Mouse (Mus musculus) CH12.LX (cell line): ENCODE measurements around the gene Cdkn2aip. TPM values are rescaled to one million over a fixed set of nuclear protein-coding genes. Genes with fewer than 3 reads are reported as not detected.

Source experiments
- DNase-seq: peaks from one replicate; pipeline ENCODE4 v3.0.0-alpha.2; 2013; ENCODE audit errors: extremely low read depth
- H3K27ac ChIP-seq: 2 replicates; pipeline ENCODE4 v1.5.1; 2012; ENCODE audit warnings: low read depth, mild to moderate bottlenecking, control low read depth, moderate library complexity; ENCODE audit not compliant: insufficient read depth
- H3K27me3 ChIP-seq: replicated peaks from 2 replicates; pipeline ENCODE3; 2012; ENCODE audit warnings: inconsistent platforms
- H3K36me3 ChIP-seq, 2 experiments: replicated peaks in 1 of 2; 2 replicates each; pipeline versions ENCODE3 to v1.6.1; 2012; ENCODE audit warnings: inconsistent platforms in 1 of 2, low read length in 1 of 2, mild to moderate bottlenecking in 1 of 2, mixed read lengths in 1 of 2, moderate library complexity in 1 of 2; ENCODE audit not compliant: control insufficient read depth in 1 of 2, insufficient read depth in 1 of 2
- H3K4me1 ChIP-seq, 2 experiments: 2 replicates each; pipeline ENCODE4 v1.6.1; 2012; ENCODE audit warnings: inconsistent platforms in 1 of 2, moderate library complexity in 1 of 2; ENCODE audit not compliant: insufficient read depth in 2 of 2, control insufficient read depth in 1 of 2
- H3K4me2 ChIP-seq: 2 replicates; pipeline ENCODE4 v1.6.1; 2012; ENCODE audit warnings: low read depth, mild to moderate bottlenecking, control low read depth; ENCODE audit not compliant: poor library complexity, insufficient read depth, severe bottlenecking
- H3K4me3 ChIP-seq, 3 experiments: fragments of 150-350 bp in 1 of 3; sonication (generic) in 1 of 3; replicated peaks in 1 of 3; 2 replicates each; pipeline versions ENCODE3 to v1.5.1; 2011 to 2012; ENCODE audit warnings: low read depth in 2 of 3, low read length in 2 of 3, mild to moderate bottlenecking in 2 of 3, moderate library complexity in 2 of 3, control low read depth in 1 of 3, improper control_type of control experiment in 1 of 3, inconsistent platforms in 1 of 3, mixed read lengths in 1 of 3; ENCODE audit not compliant: poor library complexity in 1 of 3
- H3K79me2 ChIP-seq: replicated peaks from 2 replicates; pipeline ENCODE4 v1.6.1; 2012; ENCODE audit warnings: mild to moderate bottlenecking, moderate library complexity; ENCODE audit not compliant: control insufficient read depth, poor library complexity, insufficient read depth, severe bottlenecking; ENCODE audit errors: extremely low read depth
- H3K9ac ChIP-seq: 2 replicates; pipeline ENCODE4 v1.6.1; 2012; ENCODE audit warnings: low read depth, mild to moderate bottlenecking, control low read depth, moderate library complexity; ENCODE audit not compliant: insufficient read depth
- H3K9me3 ChIP-seq: replicated peaks from 2 replicates; pipeline ENCODE3; 2012; ENCODE audit warnings: low read length, inconsistent platforms, mixed read lengths
- BHLHE40 ChIP-seq: IDR thresholded peaks from 2 replicates; pipeline ENCODE4 v1.6.1; 2011; ENCODE audit warnings: mild to moderate bottlenecking, low read depth, low read length, improper control_type of control experiment
- CHD1 ChIP-seq: IDR thresholded peaks from 2 replicates; pipeline ENCODE4 v1.6.1; 2012; ENCODE audit warnings: low read depth, low read length, improper control_type of control experiment, inconsistent platforms
- CTCF ChIP-seq, 2 experiments: IDR thresholded peaks in 1 of 2; conservative IDR thresholded peaks in 1 of 2; 2 replicates each; pipeline ENCODE4 v1.5.1; 2011 to 2012; ENCODE audit warnings: low read depth in 2 of 2, low read length in 2 of 2, improper control_type of control experiment in 1 of 2, inconsistent platforms in 1 of 2, mild to moderate bottlenecking in 1 of 2, moderate library complexity in 1 of 2
- EP300 ChIP-seq: IDR thresholded peaks from 2 replicates; pipeline ENCODE4 v1.6.1; 2011; ENCODE audit warnings: low read length, improper control_type of control experiment
- ETS1 ChIP-seq: conservative IDR thresholded peaks from 2 replicates; pipeline ENCODE4 v1.6.1; 2012; ENCODE audit warnings: low read depth, mild to moderate bottlenecking, inconsistent platforms, low read length, improper control_type of control experiment, moderate library complexity
- GABPA ChIP-seq: IDR thresholded peaks from 2 replicates; pipeline ENCODE4 v1.6.1; 2012; ENCODE audit warnings: low read depth, low read length, improper control_type of control experiment, inconsistent platforms; ENCODE audit not compliant: insufficient replicate concordance
- HCFC1 ChIP-seq: IDR thresholded peaks from 2 replicates; pipeline ENCODE4 v1.6.1; 2012; ENCODE audit warnings: low read depth, mild to moderate bottlenecking, inconsistent platforms, low read length, improper control_type of control experiment
- IRF4 ChIP-seq: IDR thresholded peaks from 2 replicates; pipeline ENCODE4 v1.6.1; 2014; ENCODE audit warnings: low read depth, mild to moderate bottlenecking, inconsistent platforms, low read length, improper control_type of control experiment
- JUN ChIP-seq: IDR thresholded peaks from 2 replicates; pipeline ENCODE4 v1.6.1; 2011; ENCODE audit warnings: low read depth, mild to moderate bottlenecking, low read length, improper control_type of control experiment, moderate library complexity; ENCODE audit not compliant: insufficient read depth
- JUND ChIP-seq: conservative IDR thresholded peaks from 2 replicates; pipeline ENCODE4 v1.6.1; 2011; ENCODE audit warnings: low read depth, low read length, improper control_type of control experiment
- KAT2A ChIP-seq: IDR thresholded peaks from 2 replicates; pipeline ENCODE4 v1.6.1; 2012; ENCODE audit warnings: low read length, improper control_type of control experiment, inconsistent platforms; ENCODE audit not compliant: insufficient replicate concordance
- MAFK ChIP-seq: IDR thresholded peaks from 2 replicates; pipeline ENCODE4 v1.6.1; 2011; ENCODE audit warnings: low read length, improper control_type of control experiment; ENCODE audit not compliant: insufficient replicate concordance
- MAX ChIP-seq: IDR thresholded peaks from 2 replicates; pipeline ENCODE4 v1.6.1; 2011; ENCODE audit warnings: low read length, improper control_type of control experiment
- MEF2A ChIP-seq: IDR thresholded peaks from 2 replicates; pipeline ENCODE4 v1.6.1; 2014; ENCODE audit warnings: low read depth, mild to moderate bottlenecking, inconsistent platforms, low read length, improper control_type of control experiment, borderline replicate concordance
- NELFE ChIP-seq: IDR thresholded peaks from 2 replicates; pipeline ENCODE4 v1.6.1; 2011; ENCODE audit warnings: low read depth, low read length, improper control_type of control experiment
- NRF1 ChIP-seq: IDR thresholded peaks from 2 replicates; pipeline ENCODE4 v1.6.1; 2014; ENCODE audit warnings: low read depth, mild to moderate bottlenecking, inconsistent platforms, low read length, improper control_type of control experiment, moderate library complexity
- POLR2AphosphoS2 ChIP-seq: IDR thresholded peaks from 2 replicates; pipeline ENCODE4 v1.6.1; 2011; ENCODE audit warnings: low read depth, low read length, improper control_type of control experiment
- RAD21 ChIP-seq: IDR thresholded peaks from 2 replicates; pipeline ENCODE4 v1.6.1; 2011; ENCODE audit warnings: low read depth, mild to moderate bottlenecking, low read length, improper control_type of control experiment, moderate library complexity
- RCOR1 ChIP-seq: conservative IDR thresholded peaks from 2 replicates; pipeline ENCODE4 v1.6.1; 2012; ENCODE audit warnings: low read depth, mild to moderate bottlenecking, inconsistent platforms, low read length, improper control_type of control experiment
- SIN3A ChIP-seq: IDR thresholded peaks from 2 replicates; pipeline ENCODE4 v1.6.1; 2012; ENCODE audit warnings: low read length, improper control_type of control experiment, inconsistent platforms
- SMC3 ChIP-seq: IDR thresholded peaks from 2 replicates; pipeline ENCODE4 v1.6.1; 2011; ENCODE audit warnings: low read depth, low read length, improper control_type of control experiment
- TBP ChIP-seq: conservative IDR thresholded peaks from 2 replicates; pipeline ENCODE4 v1.6.1; 2011; ENCODE audit warnings: low read depth, low read length, improper control_type of control experiment
- UBTF ChIP-seq: IDR thresholded peaks from 2 replicates; pipeline ENCODE4 v1.6.1; 2012; ENCODE audit warnings: low read depth, mild to moderate bottlenecking, inconsistent platforms, low read length, improper control_type of control experiment, moderate library complexity
- USF1 ChIP-seq: IDR thresholded peaks from 2 replicates; pipeline ENCODE4 v1.6.1; 2014; ENCODE audit warnings: low read depth, mild to moderate bottlenecking, inconsistent platforms, low read length, improper control_type of control experiment
- USF2 ChIP-seq: conservative IDR thresholded peaks from 2 replicates; pipeline ENCODE4 v1.6.1; 2011; ENCODE audit warnings: low read depth, low read length, improper control_type of control experiment
- ZKSCAN1 ChIP-seq: IDR thresholded peaks from 2 replicates; pipeline ENCODE4 v1.6.1; 2012; ENCODE audit warnings: low read depth, inconsistent platforms, low read length, improper control_type of control experiment, borderline replicate concordance
- dilution Hi-C: fragments of 300-500 bp; cut with MboI; formaldehyde crosslinking; loops from 2 replicates; pipeline ENCODE4 v1.14.3; 2020; ENCODE audit warnings: low sequenced_read_pairs; ENCODE audit not compliant: extremely low pct_unique_long_range_greater_than_20kb, extremely low pct_ligation_motif_present
- in situ Hi-C: fragments of 300-500 bp; cut with MboI; formaldehyde crosslinking; loops from 3 replicates; pipeline ENCODE4 v1.14.3; 2019; ENCODE audit warnings: low sequenced_read_pairs, low pct_ligation_motif_present, low pct_unique_long_range_greater_than_20kb, mixed read lengths
- polyA plus RNA-seq: library from polyadenylated mRNA; unstranded; fragments of >175 nt; gene quantifications from 2 replicates; pipeline ENCODE4 v1.2.1, GENCODE M21; 2012; ENCODE audit warnings: low read depth; ENCODE audit not compliant: insufficient read length
- total RNA-seq, 2 experiments: library from RNA; depleted of rRNA; stranded (reverse); fragments of 300-350 nt in 1 of 2; fragments of >200 nt in 1 of 2; gene quantifications; 2 replicates each; pipeline ENCODE4 v1.2.3; 2012 to 2014

The Cdkn2aip gene
- total and polyA plus RNA-seq, 3 experiments, result 7.1 to 15.5 (median 8.7) TPM

- TF ChIP-seq MEF2A (no peak), JUN (no peak), EP300 (no peak), MAX (no peak), USF1 (no peak), MAFK (no peak)
- TF ChIP-seq, all 38 proteins: peak for 0
- dilution Hi-C loops, result no loop called here
- no peak overlapping the region for H3K4me2 ChIP-seq
- peaks cover 0 to 4% of the 10 kb centered on the region in 2 experiments; a peak in 2 of 4 replicates for H3K4me1 ChIP-seq
- no peak overlapping the region for H3K27ac ChIP-seq
- H3K79me2 ChIP-seq, result no peaks in the 10 kb centered on the region
- in situ Hi-C loops, result no loop called here
- no peak for DNase-seq
- H3K27me3 ChIP-seq, result no peaks in the 10 kb centered on the region
- no peak overlapping the region for H3K4me3 ChIP-seq
- H3K36me3 ChIP-seq, result peaks cover 2 to 21% of the 10 kb centered on the region in 2 experiments
- no peak overlapping the region for H3K9ac ChIP-seq
- no peaks in the 10 kb centered on the region for H3K9me3 ChIP-seq
Measured at GRCm38 (mm10) chr8:47663201-47663600, 50.5 kb downstream of the Cdkn2aip start.

GRCm38 (mm10) chr8:47662716-47663115 is 51.0 kb downstream of the Cdkn2aip start:
- in situ Hi-C loops, result no loop called here
- dilution Hi-C loops, result no loop called here
- no peak overlapping the region for H3K4me2 ChIP-seq

GRCm38 (mm10) chr8:47660394-47660793 is 53.3 kb downstream of the Cdkn2aip start:
- peaks cover 0 to 5% of the 10 kb centered on the region in 2 experiments for H3K36me3 ChIP-seq
- no peaks in the 10 kb centered on the region for H3K79me2 ChIP-seq
- H3K4me3 ChIP-seq, result no peak overlapping the region
- no peak overlapping the region for H3K9ac ChIP-seq
- TF ChIP-seq MEF2A (no peak), UBTF (no peak), USF1 (no peak), ZKSCAN1 (no peak), HCFC1 (no peak), CTCF (conservative IDR thresholded peaks at IDR 0.05 in 1 of 2, IDR thresholded peaks at IDR 0.05 in 1 of 2; ENCODE audit: low read depth in 2 of 2, low read length in 2 of 2) (no peak), NRF1 (no peak), EP300 (no peak), RAD21 (no peak), CHD1 (no peak), KAT2A (no peak)
- no peak overlapping the region for H3K27ac ChIP-seq
- H3K4me1 ChIP-seq, result no peaks in the 10 kb centered on the region; a peak in 1 of 4 replicates
- dilution Hi-C loops, result no loop called here
- DNase-seq, result no peak
- no peak overlapping the region for H3K4me2 ChIP-seq
- H3K9me3 ChIP-seq, result no peaks in the 10 kb centered on the region
- in situ Hi-C loops, result no loop called here
- no peaks in the 10 kb centered on the region for H3K27me3 ChIP-seq

More at GRCm38 (mm10) chr8:47662716-47663115, 51.0 kb downstream of the Cdkn2aip start:
- no peak for DNase-seq
- H3K27ac ChIP-seq, result no peak overlapping the region
- H3K79me2 ChIP-seq, result no peaks in the 10 kb centered on the region
- no peaks in the 10 kb centered on the region for H3K27me3 ChIP-seq
- H3K4me1 ChIP-seq, result peaks cover 0 to 4% of the 10 kb centered on the region in 2 experiments; a peak in 2 of 4 replicates
- no peak for TF ChIP-seq MEF2A
- no peak for TF ChIP-seq CHD1
- no peak for TF ChIP-seq ETS1
- no peak for TF ChIP-seq MAX
- TF ChIP-seq GABPA, result no peak
- TF ChIP-seq BHLHE40, result no peak
- no peak for TF ChIP-seq RCOR1
- TF ChIP-seq HCFC1, result no peak
- TF ChIP-seq POLR2AphosphoS2, result no peak
- no peak for TF ChIP-seq SMC3
- TF ChIP-seq SIN3A, result no peak
- TF ChIP-seq USF2, result no peak
- TF ChIP-seq TBP, result no peak
- no peak for TF ChIP-seq IRF4
- no peak for TF ChIP-seq JUND
- no peak for TF ChIP-seq NELFE
- TF ChIP-seq USF1, result no peak
- no peak for TF ChIP-seq JUN
- H3K36me3 ChIP-seq, result peaks cover 0 to 16% of the 10 kb centered on the region in 2 experiments
- no peak overlapping the region for H3K9ac ChIP-seq
- H3K4me3 ChIP-seq, result no peak overlapping the region
- no peaks in the 10 kb centered on the region for H3K9me3 ChIP-seq
